Mouse (Mus musculus) ES-E14 (cell line): Measurements from ENCODE around the gene AC129217.1.

Experiments used
- CHD2 ChIP-seq: IDR thresholded peaks from 2 replicates; pipeline ENCODE4 v1.6.1; 2014; ENCODE audit warnings: mild to moderate bottlenecking, low read depth, low read length, inconsistent platforms
- ZC3H11A ChIP-seq: IDR thresholded peaks from 2 replicates; pipeline ENCODE4 v1.6.1; 2012; ENCODE audit warnings: low read depth, mild to moderate bottlenecking, inconsistent platforms, low read length, borderline replicate concordance

- TF ChIP-seq ZC3H11A (no peak), CHD2 (no peak)
These were observed 51.4 kb downstream of the AC129217.1 start for GRCm38 (mm10) chr19:8881034-8881392.
